In genomic region chr13:104516766-104517364, GRCm38 (mm10) we compare ENCODE assay signal across 15 mouse cellular contexts.
A peak's percentile ranks its signal among the peaks of the same experiment; 100 is the strongest.
DNase-seq lines count a peak whose midpoint lies in the region; ATAC-seq and TF ChIP-seq lines count a peak whose summit lies in the region.
"Had no signal": no experiment of that assay in that cellular context is flagged by ENCODE, and none has a peak within 500 bp of the region (broad histone marks: within the 10 kb centered on the region; RNA-seq: fewer than 3 reads in every experiment).

No protein-coding gene starts in this region.

- WGBS in hindbrain, embryonic 10.5 days: 45% methylated on average over 7 of the region's 7 CpGs
- WGBS in hindbrain, embryonic 14.5 days: 68% methylated on average over 7 of the region's 7 CpGs

- H3ac ChIP-seq in C2C12 (ENCODE audit: control insufficient read depth, insufficient read length, low read depth): no peak overlapping the region

- H3K79me3 ChIP-seq in C2C12 (ENCODE audit: low read depth): no peaks in the 10 kb centered on the region

- ATAC-seq in hindbrain, embryonic 14.5 days (ENCODE audit: low FRiP score): no peak
- ATAC-seq: forebrain, embryonic 13.5 days; inflammation-experienced regulatory T-cells, adult 6 months had no signal

- no peak overlapping the region for H3K4me2 ChIP-seq in hindbrain, embryonic 14.5 days (replicated peaks)
- H3K4me2 ChIP-seq: embryonic facial prominence, embryonic 15.5 days had no signal

- no peaks in the 10 kb centered on the region; the same call in 1 of the 2 replicates for H3K9me3 ChIP-seq in hindbrain, embryonic 10.5 days
- 0 out of 2 replicates have a peak, but pooled peaks cover 3% of the 10 kb centered on the region for H3K9me3 ChIP-seq in hindbrain, embryonic 14.5 days (ENCODE audit: control insufficient read depth, low read length)
- H3K9me3 ChIP-seq: embryonic facial prominence, embryonic 15.5 days; forebrain, embryonic 13.5 days had no signal

- intact Hi-C loops in left cerebral cortex, postnatal 10 days (cut with DNase I): no loop called here

- 0 out of 2 replicates have a peak overlapping the region, but pooled peaks have one; percentile 97 for H3K27ac ChIP-seq in hindbrain, embryonic 10.5 days
- H3K27ac ChIP-seq in hindbrain, embryonic 14.5 days: no peak overlapping the region
- peak overlapping the region; percentile 99 for H3K27ac ChIP-seq in embryonic fibroblast, embryonic 13.5 days (ENCODE audit: insufficient read depth, low read length)
- H3K27ac ChIP-seq: embryonic facial prominence, embryonic 15.5 days had no signal

- H3K4me1 ChIP-seq in hindbrain, embryonic 10.5 days (replicated peaks): peaks cover 24% of the 10 kb centered on the region
- peaks cover 9% of the 10 kb centered on the region; the same call in 1 of the 2 replicates for H3K4me1 ChIP-seq in hindbrain, embryonic 14.5 days (replicated peaks; ENCODE audit: control insufficient read depth, insufficient read depth, low read length)
- peaks cover 7% of the 10 kb centered on the region for H3K4me1 ChIP-seq in embryonic fibroblast, embryonic 13.5 days (ENCODE audit: control insufficient read depth, insufficient read depth, low read length)

- H3K79me2 ChIP-seq in C2C12 (ENCODE audit: control insufficient read depth, insufficient read depth): no peaks in the 10 kb centered on the region

- TF ChIP-seq CTCF in C2C12 (IDR thresholded peaks at IDR 0.05; ENCODE audit: control insufficient read depth, insufficient read depth, insufficient read length): no peak
- no peak for TF ChIP-seq CTCF in embryonic fibroblast, embryonic 13.5 days (IDR thresholded peaks at IDR 0.05; ENCODE audit: borderline replicate concordance, insufficient read depth, low read length)

- peak; percentile 14 for DNase-seq in adrenal gland, postnatal 14 days
- DNase-seq in adrenal gland, adult 2 months: no peak
- DNase-seq in hindbrain, embryonic 10.5 days (ENCODE audit: low spot score): no peak
- DNase-seq in hindbrain, embryonic 14.5 days (ENCODE audit: low spot score): no peak
- no peak for DNase-seq in left cerebral cortex, postnatal 10 days (ENCODE audit: extremely low spot score in 1 of 2, low spot score in 2 of 2)
- DNase-seq in B cell, adult 2 months: no peak
- DNase-seq: adrenal gland, postnatal 10 days; cerebellum, adult 9-11 months; kidney, postnatal 25 days; midbrain, embryonic 14.5 days had no signal

- H3K9ac ChIP-seq in hindbrain, embryonic 14.5 days: no peak overlapping the region
- H3K9ac ChIP-seq: embryonic facial prominence, embryonic 15.5 days; forebrain, embryonic 13.5 days had no signal

- no peak for TF ChIP-seq POLR2A in embryonic fibroblast, embryonic 13.5 days (IDR thresholded peaks at IDR 0.05; ENCODE audit: low read depth, low read length)

- H3K4me3 ChIP-seq in hindbrain, embryonic 10.5 days: no peak overlapping the region
- no peak overlapping the region for H3K4me3 ChIP-seq in hindbrain, embryonic 14.5 days (replicated peaks; ENCODE audit: low read length)
- no peak overlapping the region for H3K4me3 ChIP-seq in C2C12 (ENCODE audit: insufficient read depth, poor library complexity, severe bottlenecking)
- H3K4me3 ChIP-seq in embryonic fibroblast, embryonic 13.5 days (ENCODE audit: insufficient read depth, low read length): no peak overlapping the region
- H3K4me3 ChIP-seq: embryonic facial prominence, embryonic 15.5 days had no signal

- no peaks in the 10 kb centered on the region for H3K27me3 ChIP-seq in hindbrain, embryonic 10.5 days (ENCODE audit: insufficient read depth, poor library complexity, severe bottlenecking)
- H3K27me3 ChIP-seq in hindbrain, embryonic 14.5 days (ENCODE audit: control insufficient read depth, insufficient read depth, low read length): no peaks in the 10 kb centered on the region
- no peaks in the 10 kb centered on the region for H3K27me3 ChIP-seq in C2C12 (ENCODE audit: control insufficient read depth, insufficient read depth, insufficient read length)
- H3K27me3 ChIP-seq: embryonic facial prominence, embryonic 15.5 days; forebrain, embryonic 13.5 days had no signal

- no peaks in the 10 kb centered on the region for H3K36me3 ChIP-seq in hindbrain, embryonic 10.5 days
- no peaks in the 10 kb centered on the region for H3K36me3 ChIP-seq in hindbrain, embryonic 14.5 days (replicated peaks; ENCODE audit: control insufficient read depth, insufficient read depth)
- H3K36me3 ChIP-seq in C2C12 (ENCODE audit: control insufficient read depth, insufficient read depth): no peaks in the 10 kb centered on the region
- H3K36me3 ChIP-seq: embryonic facial prominence, embryonic 15.5 days had no signal

TF ChIP-seq in C2C12, 6 proteins besides CTCF, POLR2A, EP300 and RAD21:
- TF ChIP-seq USF1 (IDR thresholded peaks at IDR 0.05; ENCODE audit: low read depth) (no peak), MYOD1 (IDR thresholded peaks at IDR 0.05; ENCODE audit: control insufficient read depth, insufficient read length, low read depth) (no peak), FOSL1 (IDR thresholded peaks at IDR 0.05; ENCODE audit: insufficient read depth, low read length, poor library complexity, severe bottlenecking) (peak; percentile 30), CEBPB (IDR thresholded peaks at IDR 0.05; ENCODE audit: low read depth) (peak; percentile 75), MAX (IDR thresholded peaks at IDR 0.05) (no peak)
